Mouse (Mus musculus) ES-E14 (cell line): ENCODE data around the gene Cdk1.

Experiments used
- CHD2 ChIP-seq: IDR thresholded peaks from 2 replicates; pipeline ENCODE4 v1.6.1; 2014; ENCODE audit warnings: mild to moderate bottlenecking, low read depth, low read length, inconsistent platforms
- ZNF384 ChIP-seq: IDR thresholded peaks from 2 replicates; pipeline ENCODE4 v1.6.1; 2012; ENCODE audit warnings: low read depth, low read length, inconsistent platforms

- TF ChIP-seq CHD2 (no peak), ZNF384 (no peak)
Measured at GRCm38 (mm10) chr10:69351842-69352211, 911 bp downstream of the Cdk1 start.
